Mouse (Mus musculus) right cerebral cortex, postnatal 36 days (tissue): ENCODE data around the gene Trmt10a.
"Not testable (repeated sequence)": the region's sequence is repeated elsewhere in the genome, so short reads cannot be mapped to it uniquely, and the experiment has no call there.

Experiments used
- DNase-seq, 2 experiments: peaks; one replicate each; pipeline ENCODE4 v3.0.0; 2022; ENCODE audit warnings: low spot score in 2 of 2, mixed read lengths in 1 of 2

The Trmt10a gene

GRCm38 (mm10) chr3:138134528-138134927 lies 8.7 kb upstream of the Trmt10a start:
- no peak for DNase-seq

GRCm38 (mm10) chr3:138138146-138138545 lies 5.1 kb upstream of the Trmt10a start:
- DNase-seq = not testable (repeated sequence)

- no peak for DNase-seq
Measured at GRCm38 (mm10) chr3:138139663-138140062, 3.6 kb upstream of the Trmt10a start.

- DNase-seq = no peak
Measured at GRCm38 (mm10) chr3:138142052-138142732, 1.1 kb upstream of the Trmt10a start.

- no peak for DNase-seq
Measured at GRCm38 (mm10) chr3:138142733-138143314, 424 bp upstream of the Trmt10a start.

GRCm38 (mm10) chr3:138144060-138144641 lies 903 bp downstream of the Trmt10a start:
- DNase-seq = no peak

- DNase-seq = peak; percentile 66 to 75
Measured at GRCm38 (mm10) chr3:138144642-138145171, 1.5 kb downstream of the Trmt10a start, which contains the start of gene Mttp. Mttp (minus strand) TSS chr3:138144968.

GRCm38 (mm10) chr3:138148811-138149210 lies 5.6 kb downstream of the Trmt10a start:
- no peak for DNase-seq

GRCm38 (mm10) chr3:138155062-138155461 lies 11.8 kb downstream of the Trmt10a start:
- DNase-seq = no peak

GRCm38 (mm10) chr3:138156651-138157050 lies 13.4 kb downstream of the Trmt10a start:
- DNase-seq = no peak

- DNase-seq = no peak
Measured at GRCm38 (mm10) chr3:138161623-138162022, 18.4 kb downstream of the Trmt10a start.

- no peak for DNase-seq
Measured at GRCm38 (mm10) chr3:138162553-138163183, 19.4 kb downstream of the Trmt10a start.

- no peak for DNase-seq
Measured at GRCm38 (mm10) chr3:138173291-138173690, 30.0 kb downstream of the Trmt10a start.

- no peak for DNase-seq
Measured at GRCm38 (mm10) chr3:138175551-138175950, 32.3 kb downstream of the Trmt10a start.

- no peak for DNase-seq
Measured at GRCm38 (mm10) chr3:138182019-138182418, 38.8 kb downstream of the Trmt10a start.

GRCm38 (mm10) chr3:138183371-138183770 lies 40.1 kb downstream of the Trmt10a start:
- DNase-seq = no peak

- no peak for DNase-seq
Measured at GRCm38 (mm10) chr3:138185290-138185689, 42.0 kb downstream of the Trmt10a start.

- no peak for DNase-seq
Measured at GRCm38 (mm10) chr3:138185995-138186930, 43.0 kb downstream of the Trmt10a start.

- DNase-seq = no peak
Measured at GRCm38 (mm10) chr3:138192260-138192659, 49.0 kb downstream of the Trmt10a start.

- DNase-seq = no peak
Measured at GRCm38 (mm10) chr3:138193683-138194302, 50.5 kb downstream of the Trmt10a start, which contains the start of gene 4930579F01Rik. 4930579F01Rik (minus strand) TSS chr3:138193825.

- no peak for DNase-seq
Measured at GRCm38 (mm10) chr3:138197093-138197492, 53.8 kb downstream of the Trmt10a start.
